Mouse (Mus musculus) common myeloid progenitor, adult 5-6 weeks (primary cell): ENCODE data around the gene Il33. TPM values are rescaled to one million over a fixed set of nuclear protein-coding genes. Genes with fewer than 3 reads are reported as not detected.

Experiments
- ATAC-seq: replicated peaks from 2 replicates; pipeline ENCODE4 v1.8.0; 2016; ENCODE audit warnings: low read depth, mild to moderate bottlenecking, moderate TSS enrichment, inconsistent platforms; ENCODE audit not compliant: poor library complexity, severe bottlenecking
- total RNA-seq: library from RNA; stranded (forward); fragments of 200-1000, 187-1606 nt; gene quantifications from 2 replicates; pipeline ENCODE4 v1.2.3, GENCODE M21; 2017

Il33 gene
- total RNA-seq, 1 experiment from 2014 or later, result not detected

DNA sequence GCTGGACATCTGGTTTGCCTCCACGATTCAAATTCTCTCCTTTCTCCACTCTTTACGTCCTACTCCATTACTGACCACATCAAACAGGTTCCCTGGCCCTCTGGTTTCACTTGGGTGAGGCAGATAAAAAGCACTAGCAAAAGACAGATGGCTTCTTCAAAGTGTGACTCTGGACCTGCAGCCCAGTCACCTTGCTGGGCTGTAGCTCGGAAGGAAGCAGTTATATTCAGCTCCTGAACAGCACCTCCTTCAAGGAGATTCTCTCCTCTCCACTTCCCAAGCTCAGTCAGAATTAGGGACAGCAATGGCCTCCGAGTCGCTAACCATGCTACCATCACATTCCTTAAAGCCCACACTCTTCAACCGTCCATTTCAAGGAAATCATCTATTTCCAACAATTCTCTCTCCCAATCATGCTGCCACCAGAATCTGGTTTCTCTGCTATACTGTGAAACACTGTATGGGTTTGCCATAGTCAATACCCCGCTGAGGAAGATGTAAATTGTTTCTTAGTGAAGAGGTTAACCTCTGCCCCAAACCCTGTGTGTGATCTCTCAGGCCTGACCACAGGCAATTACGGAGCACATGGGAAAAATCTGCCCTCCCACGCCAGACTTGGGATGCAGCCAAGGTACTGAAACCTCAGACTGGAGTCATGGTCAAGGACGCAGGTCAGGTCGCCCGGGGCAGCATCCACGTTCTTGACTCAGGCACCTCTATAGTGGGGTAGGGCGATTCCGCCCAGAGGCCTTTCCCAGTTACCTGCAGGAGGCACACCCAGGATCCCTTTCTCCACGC is 59.5 kb downstream of the Il33 start:
- ATAC-seq, result no peak

DNA sequence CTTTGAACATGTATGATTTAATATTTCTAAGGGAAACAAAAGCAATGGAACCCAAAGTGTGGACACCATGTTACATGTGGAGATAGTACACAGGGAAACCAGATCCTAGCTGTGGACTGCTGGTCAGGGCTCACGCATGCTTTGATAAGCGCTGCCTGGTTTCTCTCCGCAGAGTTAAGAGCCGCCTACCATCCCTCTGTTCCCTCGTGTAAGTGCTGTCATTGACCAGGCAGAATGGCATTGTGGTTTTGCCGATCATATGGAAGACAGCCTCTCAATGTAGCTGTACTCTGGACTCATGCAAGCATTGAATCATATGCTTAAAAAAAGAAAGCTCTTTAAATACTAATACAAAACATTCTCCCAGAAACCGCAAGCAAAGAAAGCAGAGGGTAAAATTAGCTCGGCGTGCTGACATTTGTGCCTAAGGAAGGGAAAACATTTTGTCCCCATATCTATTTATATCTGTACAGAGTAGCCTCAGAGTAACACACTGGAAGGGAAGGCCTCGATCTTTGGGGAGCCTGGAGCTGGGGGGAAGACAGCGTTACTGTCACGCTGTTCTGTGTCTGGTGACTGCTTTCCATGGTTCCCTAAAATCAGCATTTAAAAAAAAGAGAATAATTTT is 61.7 kb downstream of the Il33 start:
- ATAC-seq, result no peak

DNA sequence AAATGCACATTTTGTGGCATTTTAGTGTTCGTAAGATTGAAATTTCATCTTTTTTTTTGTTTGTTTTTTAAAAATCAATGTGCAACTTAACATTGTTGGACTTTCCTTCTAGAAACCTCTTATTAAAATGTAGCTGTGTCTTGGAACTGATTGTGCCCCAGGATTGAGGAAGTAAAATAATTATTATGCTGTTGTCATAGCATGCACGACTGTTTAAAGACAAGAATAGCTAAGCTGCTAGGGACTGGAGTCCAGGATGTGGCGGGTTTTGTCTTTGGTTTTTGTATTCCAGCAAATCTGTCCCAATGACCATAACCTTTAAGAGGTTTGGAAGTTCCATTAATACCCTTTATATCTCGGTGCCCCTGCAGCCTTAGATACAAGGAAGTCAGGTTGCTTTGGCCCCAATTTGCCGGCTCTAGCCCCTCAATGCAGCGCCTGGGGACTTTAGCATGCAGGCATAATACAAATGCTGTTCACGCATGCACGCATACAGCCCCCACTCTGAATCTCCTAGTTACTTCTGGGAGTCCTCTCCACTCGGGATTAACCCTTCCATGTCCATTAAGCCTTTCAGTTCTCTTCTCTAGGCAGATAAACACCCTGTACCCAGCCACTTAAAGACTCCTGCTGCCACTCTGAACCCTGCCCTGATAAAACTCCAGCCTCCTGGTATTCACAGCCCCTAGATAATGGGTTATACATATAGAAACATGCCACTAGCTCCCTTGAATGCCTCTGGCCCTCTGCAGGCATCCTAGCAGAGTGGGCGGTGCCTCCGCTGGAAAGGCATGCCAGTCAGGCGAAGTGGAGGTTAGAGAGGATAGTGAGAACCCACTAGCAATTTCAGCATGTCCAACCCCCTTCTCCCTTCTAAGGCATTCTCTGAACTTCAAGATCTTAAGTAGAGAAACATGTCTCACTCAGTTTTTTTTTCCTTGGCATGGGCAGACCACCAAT is 75.8 kb downstream of the Il33 start:
- ATAC-seq, result no peak

DNA sequence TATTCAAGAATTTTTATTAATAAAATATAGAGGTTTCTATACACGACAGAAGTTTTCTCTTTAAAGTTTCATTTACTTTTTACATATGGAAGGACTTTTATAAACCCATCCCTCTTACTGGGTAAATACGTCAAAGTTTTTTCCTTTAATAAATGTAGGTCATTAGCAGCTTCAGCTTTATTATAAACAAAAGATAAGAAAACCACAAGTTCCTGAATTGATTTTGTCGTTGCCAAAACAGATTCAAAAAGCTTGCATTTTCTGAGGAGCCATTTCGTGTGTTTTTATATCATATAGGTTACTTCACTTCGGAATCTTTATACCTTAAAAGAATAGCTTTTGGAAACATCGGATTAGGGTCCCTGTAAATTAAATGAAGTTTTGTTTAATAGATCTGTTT is 76.6 kb downstream of the Il33 start:
- no peak for ATAC-seq

DNA sequence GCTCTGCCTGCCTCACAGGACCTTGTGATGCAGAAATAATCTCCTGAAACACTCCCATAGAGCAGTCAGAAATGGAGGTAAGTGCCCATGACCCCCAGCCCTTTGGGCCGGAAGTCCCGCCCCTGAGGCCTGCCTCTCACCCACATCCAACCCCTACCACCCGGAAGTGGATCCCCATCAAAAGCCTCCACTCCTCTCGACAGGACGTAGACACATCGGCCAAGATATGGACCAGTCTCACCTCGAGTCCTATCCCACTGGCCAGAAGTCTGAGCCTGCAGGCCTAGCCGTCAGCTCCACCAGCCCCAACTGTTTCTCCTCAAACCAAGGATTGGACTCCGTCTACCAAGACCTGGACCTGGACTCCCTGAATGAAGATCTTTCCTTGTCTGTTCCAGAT is 78.7 kb downstream of the Il33 start, which contains the start of gene Trpd52l3:
Trpd52l3 (plus strand) TSS at position 170 of the 400 bp plus-strand sequence.
- no peak for ATAC-seq

DNA sequence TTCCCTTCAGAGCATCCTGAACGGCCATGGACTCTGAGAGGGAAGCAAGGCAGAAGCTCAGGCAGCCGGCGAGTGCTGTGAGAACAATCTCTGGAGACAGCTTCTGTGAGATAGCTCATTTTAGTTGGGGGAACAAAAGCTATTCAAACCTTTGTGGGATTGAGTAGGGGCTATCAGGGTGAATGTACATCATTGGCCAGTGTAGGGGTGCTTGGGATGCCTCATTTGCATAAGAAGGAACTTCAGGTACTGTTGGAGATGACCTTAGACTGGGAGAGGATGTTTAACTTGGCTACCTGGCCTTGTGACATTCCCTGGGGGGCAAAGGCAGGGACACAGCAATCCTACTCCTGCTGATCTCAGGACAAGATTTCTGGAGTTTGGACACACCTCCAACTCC is 81.5 kb downstream of the Il33 start:
- ATAC-seq, result no peak

Other genes starting within 250 kb of the Il33 start
- not detected in 2 replicates for gene Mlana, start 227.3 kb upstream of the Il33 start, total RNA-seq
- gene 9930021J03Rik, start 119.1 kb upstream of the Il33 start, total RNA-seq, result 13.4 and 22.4 TPM in 2 replicates
- gene Ranbp6, start 112.1 kb upstream of the Il33 start, total RNA-seq, result 18.9 and 23.5 TPM in 2 replicates
- gene Trpd52l3, start 78.7 kb downstream of the Il33 start, total RNA-seq, result not detected in 2 replicates
- gene Uhrf2, start 105.4 kb downstream of the Il33 start, total RNA-seq, result 95.0 and 109 TPM in 2 replicates